Mouse (Mus musculus) CH12.LX (cell line): ENCODE data around the gene Ssbp2. TPM values are rescaled to one million over a fixed set of nuclear protein-coding genes. Genes with fewer than 3 reads are reported as not detected.
A peak's percentile ranks its signal among the peaks of the same experiment; 100 is the strongest.

Source experiments
- DNase-seq: peaks from one replicate; pipeline ENCODE4 v3.0.0-alpha.2; 2013; ENCODE audit errors: extremely low read depth
- H3K27ac ChIP-seq: 2 replicates; pipeline ENCODE4 v1.5.1; 2012; ENCODE audit warnings: low read depth, mild to moderate bottlenecking, control low read depth, moderate library complexity; ENCODE audit not compliant: insufficient read depth
- H3K27me3 ChIP-seq: replicated peaks from 2 replicates; pipeline ENCODE3; 2012; ENCODE audit warnings: inconsistent platforms
- H3K36me3 ChIP-seq, 2 experiments: replicated peaks in 1 of 2; 2 replicates each; pipeline versions ENCODE3 to v1.6.1; 2012; ENCODE audit warnings: inconsistent platforms in 1 of 2, low read length in 1 of 2, mild to moderate bottlenecking in 1 of 2, mixed read lengths in 1 of 2, moderate library complexity in 1 of 2; ENCODE audit not compliant: control insufficient read depth in 1 of 2, insufficient read depth in 1 of 2
- H3K4me1 ChIP-seq, 2 experiments: 2 replicates each; pipeline ENCODE4 v1.6.1; 2012; ENCODE audit warnings: inconsistent platforms in 1 of 2, moderate library complexity in 1 of 2; ENCODE audit not compliant: insufficient read depth in 2 of 2, control insufficient read depth in 1 of 2
- H3K4me2 ChIP-seq: 2 replicates; pipeline ENCODE4 v1.6.1; 2012; ENCODE audit warnings: low read depth, mild to moderate bottlenecking, control low read depth; ENCODE audit not compliant: poor library complexity, insufficient read depth, severe bottlenecking
- H3K4me3 ChIP-seq, 3 experiments: fragments of 150-350 bp in 1 of 3; sonication (generic) in 1 of 3; replicated peaks in 1 of 3; 2 replicates each; pipeline versions ENCODE3 to v1.5.1; 2011 to 2012; ENCODE audit warnings: low read depth in 2 of 3, low read length in 2 of 3, mild to moderate bottlenecking in 2 of 3, moderate library complexity in 2 of 3, control low read depth in 1 of 3, improper control_type of control experiment in 1 of 3, inconsistent platforms in 1 of 3, mixed read lengths in 1 of 3; ENCODE audit not compliant: poor library complexity in 1 of 3
- H3K79me2 ChIP-seq: replicated peaks from 2 replicates; pipeline ENCODE4 v1.6.1; 2012; ENCODE audit warnings: mild to moderate bottlenecking, moderate library complexity; ENCODE audit not compliant: control insufficient read depth, poor library complexity, insufficient read depth, severe bottlenecking; ENCODE audit errors: extremely low read depth
- H3K9ac ChIP-seq: 2 replicates; pipeline ENCODE4 v1.6.1; 2012; ENCODE audit warnings: low read depth, mild to moderate bottlenecking, control low read depth, moderate library complexity; ENCODE audit not compliant: insufficient read depth
- H3K9me3 ChIP-seq: replicated peaks from 2 replicates; pipeline ENCODE3; 2012; ENCODE audit warnings: low read length, inconsistent platforms, mixed read lengths
- CTCF ChIP-seq, 2 experiments: IDR thresholded peaks in 1 of 2; conservative IDR thresholded peaks in 1 of 2; 2 replicates each; pipeline ENCODE4 v1.5.1; 2011 to 2012; ENCODE audit warnings: low read depth in 2 of 2, low read length in 2 of 2, improper control_type of control experiment in 1 of 2, inconsistent platforms in 1 of 2, mild to moderate bottlenecking in 1 of 2, moderate library complexity in 1 of 2
- E2F4 ChIP-seq: IDR thresholded peaks from 2 replicates; pipeline ENCODE4 v1.6.1; 2011; ENCODE audit warnings: low read depth, low read length, improper control_type of control experiment; ENCODE audit not compliant: insufficient replicate concordance
- ELF1 ChIP-seq: IDR thresholded peaks from 2 replicates; pipeline ENCODE4 v1.6.1; 2014; ENCODE audit warnings: low read depth, mild to moderate bottlenecking, inconsistent platforms, low read length, improper control_type of control experiment
- EP300 ChIP-seq: IDR thresholded peaks from 2 replicates; pipeline ENCODE4 v1.6.1; 2011; ENCODE audit warnings: low read length, improper control_type of control experiment
- ETS1 ChIP-seq: conservative IDR thresholded peaks from 2 replicates; pipeline ENCODE4 v1.6.1; 2012; ENCODE audit warnings: low read depth, mild to moderate bottlenecking, inconsistent platforms, low read length, improper control_type of control experiment, moderate library complexity
- IRF4 ChIP-seq: IDR thresholded peaks from 2 replicates; pipeline ENCODE4 v1.6.1; 2014; ENCODE audit warnings: low read depth, mild to moderate bottlenecking, inconsistent platforms, low read length, improper control_type of control experiment
- JUND ChIP-seq: conservative IDR thresholded peaks from 2 replicates; pipeline ENCODE4 v1.6.1; 2011; ENCODE audit warnings: low read depth, low read length, improper control_type of control experiment
- KAT2A ChIP-seq: IDR thresholded peaks from 2 replicates; pipeline ENCODE4 v1.6.1; 2012; ENCODE audit warnings: low read length, improper control_type of control experiment, inconsistent platforms; ENCODE audit not compliant: insufficient replicate concordance
- MAX ChIP-seq: IDR thresholded peaks from 2 replicates; pipeline ENCODE4 v1.6.1; 2011; ENCODE audit warnings: low read length, improper control_type of control experiment
- MAZ ChIP-seq: IDR thresholded peaks from 2 replicates; pipeline ENCODE4 v1.6.1; 2012; ENCODE audit warnings: low read depth, mild to moderate bottlenecking, inconsistent platforms, low read length, improper control_type of control experiment, moderate library complexity
- NELFE ChIP-seq: IDR thresholded peaks from 2 replicates; pipeline ENCODE4 v1.6.1; 2011; ENCODE audit warnings: low read depth, low read length, improper control_type of control experiment
- POLR2AphosphoS2 ChIP-seq: IDR thresholded peaks from 2 replicates; pipeline ENCODE4 v1.6.1; 2011; ENCODE audit warnings: low read depth, low read length, improper control_type of control experiment
- RAD21 ChIP-seq: IDR thresholded peaks from 2 replicates; pipeline ENCODE4 v1.6.1; 2011; ENCODE audit warnings: low read depth, mild to moderate bottlenecking, low read length, improper control_type of control experiment, moderate library complexity
- SMC3 ChIP-seq: IDR thresholded peaks from 2 replicates; pipeline ENCODE4 v1.6.1; 2011; ENCODE audit warnings: low read depth, low read length, improper control_type of control experiment
- TCF12 ChIP-seq: IDR thresholded peaks from 2 replicates; pipeline ENCODE4 v1.6.1; 2014; ENCODE audit warnings: low read depth, mild to moderate bottlenecking, inconsistent platforms, low read length, improper control_type of control experiment
- UBTF ChIP-seq: IDR thresholded peaks from 2 replicates; pipeline ENCODE4 v1.6.1; 2012; ENCODE audit warnings: low read depth, mild to moderate bottlenecking, inconsistent platforms, low read length, improper control_type of control experiment, moderate library complexity
- USF1 ChIP-seq: IDR thresholded peaks from 2 replicates; pipeline ENCODE4 v1.6.1; 2014; ENCODE audit warnings: low read depth, mild to moderate bottlenecking, inconsistent platforms, low read length, improper control_type of control experiment
- ZC3H11A ChIP-seq: IDR thresholded peaks from 2 replicates; pipeline ENCODE4 v1.6.1; 2012; ENCODE audit warnings: low read depth, mild to moderate bottlenecking, inconsistent platforms, low read length, improper control_type of control experiment
- ZNF384 ChIP-seq: IDR thresholded peaks from 2 replicates; pipeline ENCODE4 v1.6.1; 2012; ENCODE audit warnings: low read depth, low read length, improper control_type of control experiment, inconsistent platforms
- dilution Hi-C: fragments of 300-500 bp; cut with MboI; formaldehyde crosslinking; loops from 2 replicates; pipeline ENCODE4 v1.14.3; 2020; ENCODE audit warnings: low sequenced_read_pairs; ENCODE audit not compliant: extremely low pct_unique_long_range_greater_than_20kb, extremely low pct_ligation_motif_present
- in situ Hi-C: fragments of 300-500 bp; cut with MboI; formaldehyde crosslinking; loops from 3 replicates; pipeline ENCODE4 v1.14.3; 2019; ENCODE audit warnings: low sequenced_read_pairs, low pct_ligation_motif_present, low pct_unique_long_range_greater_than_20kb, mixed read lengths
- polyA plus RNA-seq: library from polyadenylated mRNA; unstranded; fragments of >175 nt; gene quantifications from 2 replicates; pipeline ENCODE4 v1.2.1, GENCODE M21; 2012; ENCODE audit warnings: low read depth; ENCODE audit not compliant: insufficient read length
- total RNA-seq, 2 experiments: library from RNA; depleted of rRNA; stranded (reverse); fragments of 300-350 nt in 1 of 2; fragments of >200 nt in 1 of 2; gene quantifications; 2 replicates each; pipeline ENCODE4 v1.2.3; 2012 to 2014

Ssbp2 gene
- total and polyA plus RNA-seq, 3 experiments = 1.9 to 3.6 (median 1.9) TPM

GRCm38 (mm10) chr13:91595284-91595683 is 135.2 kb downstream of the Ssbp2 start:
- Histone ChIP-seq H3K79me2 (no peaks in the 10 kb centered on the region), H3K4me3 (no peak overlapping the region), H3K27me3 (no peaks in the 10 kb centered on the region), H3K27ac (no peak overlapping the region), H3K36me3 (no peaks in the 10 kb centered on the region), H3K9ac (no peak overlapping the region), H3K4me1 (no peaks in the 10 kb centered on the region), H3K4me2 (no peak overlapping the region), H3K9me3 (no peaks in the 10 kb centered on the region)
- in situ Hi-C loops = no loop called here
- DNase-seq = peak; percentile 6
- dilution Hi-C loops = no loop called here
- TF ChIP-seq E2F4 (no peak), RAD21 (peak; percentile 45), SMC3 (peak; percentile 68), USF1 (no peak), ZNF384 (no peak), UBTF (no peak), POLR2AphosphoS2 (no peak), JUND (no peak), TCF12 (no peak), MAX (no peak), ZC3H11A (no peak), ETS1 (no peak), CTCF (conservative IDR thresholded peaks at IDR 0.05 in 1 of 2, IDR thresholded peaks at IDR 0.05 in 1 of 2; ENCODE audit: low read depth in 2 of 2, low read length in 2 of 2) (peak in 1 of 2 experiments; percentile 61; a peak in 2 of 4 replicates), ELF1 (no peak), NELFE (no peak), KAT2A (no peak)

- H3K9me3 ChIP-seq = no peaks in the 10 kb centered on the region
- no peaks in the 10 kb centered on the region; a peak in 1 of 4 replicates for H3K4me1 ChIP-seq
- no peaks in the 10 kb centered on the region for H3K36me3 ChIP-seq
- H3K9ac ChIP-seq = no peak overlapping the region
- no peak overlapping the region for H3K27ac ChIP-seq
- no peaks in the 10 kb centered on the region for H3K79me2 ChIP-seq
- TF ChIP-seq JUND = no peak
- no peak for TF ChIP-seq MAZ
- TF ChIP-seq IRF4 = peak; percentile 45; the same call in 1 of the 2 replicates
- TF ChIP-seq TCF12 = no peak
- peak; percentile 54 for TF ChIP-seq EP300
- DNase-seq = peak; percentile 29
- H3K4me2 ChIP-seq = no peak overlapping the region
- no peak overlapping the region for H3K4me3 ChIP-seq
- H3K27me3 ChIP-seq = no peaks in the 10 kb centered on the region
- in situ Hi-C loops (no loop called here), dilution Hi-C loops (no loop called here)
Measured at GRCm38 (mm10) chr13:91599594-91599993, 139.5 kb downstream of the Ssbp2 start.
